Mouse (Mus musculus): ENCODE data around the gene 4931428F04Rik. TPM values are rescaled to one million over a fixed set of nuclear protein-coding genes. Genes with fewer than 3 reads are reported as not detected.
A peak's percentile ranks its signal among the peaks of the same experiment; 100 is the strongest.

Gene 4931428F04Rik
- total and polyA plus RNA-seq, 2 experiments: 0.46 to 1.7 TPM

DNA sequence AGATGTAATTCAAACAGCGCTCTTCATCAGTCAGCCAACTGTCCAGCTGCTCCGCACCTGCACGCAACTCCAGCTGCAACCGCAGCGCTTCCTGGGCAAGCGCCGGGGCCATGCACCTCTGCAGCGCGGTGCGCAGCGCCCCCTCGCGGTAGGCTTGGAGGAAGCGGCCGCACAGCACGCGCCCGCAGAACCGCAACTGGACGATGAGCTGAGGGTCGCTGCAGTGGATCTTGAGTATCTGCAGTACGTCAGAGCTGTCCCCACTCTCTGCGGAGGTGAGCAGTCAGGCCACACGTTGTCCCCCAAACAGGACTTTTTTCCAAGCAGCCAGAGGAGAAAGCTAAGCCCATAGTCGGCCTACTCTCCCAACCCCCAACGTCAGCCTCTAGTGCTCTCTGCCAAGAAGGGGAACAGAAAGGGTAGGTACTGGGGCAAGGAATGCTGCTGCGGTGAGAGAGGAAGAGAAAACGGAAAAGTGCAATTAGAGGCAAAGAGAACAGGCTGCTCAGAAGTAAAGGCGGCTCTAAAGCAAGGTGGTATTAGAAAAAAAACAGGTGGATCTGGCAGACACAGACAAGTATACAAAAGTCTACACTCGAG, 29.8 kb downstream of the 4931428F04Rik start:
- Histone ChIP-seq H3K4me1 (ENCODE audit: control insufficient read depth, insufficient read depth, low read length) (peaks cover 4% of the 10 kb centered on the region; the same call in 1 of the 2 replicates), H3K9ac (ENCODE audit: low read depth, low read length) (no peak overlapping the region), H3K79me2 (ENCODE audit: control insufficient read depth, insufficient read depth, low read length) (peaks cover 7% of the 10 kb centered on the region; the same call in 1 of the 2 replicates), H3K36me3 (ENCODE audit: control insufficient read depth, insufficient read depth, low read length) (no peaks in the 10 kb centered on the region), H3K4me3 (ENCODE audit: insufficient read depth, low read depth, low read length) (peak overlapping the region; percentile 12; the same call in 1 of the 2 replicates), H3K27me3 (ENCODE audit: control insufficient read depth, insufficient read depth, low read length) (no peaks in the 10 kb centered on the region), H3K27ac (replicated peaks; ENCODE audit: insufficient read depth, low read depth, low read length) (no peak overlapping the region)
- WGBS: 11% methylated on average over 30 of the region's 30 CpGs
- no peak for TF ChIP-seq POLR2A (IDR thresholded peaks at IDR 0.05; ENCODE audit: extremely low read depth, insufficient read depth, low read length)
- TF ChIP-seq CTCF (IDR thresholded peaks at IDR 0.05; ENCODE audit: low read depth, low read length): peak; percentile 95
- DNase-seq (ENCODE audit: extremely low read depth, low read depth, low spot score): no peak

DNA sequence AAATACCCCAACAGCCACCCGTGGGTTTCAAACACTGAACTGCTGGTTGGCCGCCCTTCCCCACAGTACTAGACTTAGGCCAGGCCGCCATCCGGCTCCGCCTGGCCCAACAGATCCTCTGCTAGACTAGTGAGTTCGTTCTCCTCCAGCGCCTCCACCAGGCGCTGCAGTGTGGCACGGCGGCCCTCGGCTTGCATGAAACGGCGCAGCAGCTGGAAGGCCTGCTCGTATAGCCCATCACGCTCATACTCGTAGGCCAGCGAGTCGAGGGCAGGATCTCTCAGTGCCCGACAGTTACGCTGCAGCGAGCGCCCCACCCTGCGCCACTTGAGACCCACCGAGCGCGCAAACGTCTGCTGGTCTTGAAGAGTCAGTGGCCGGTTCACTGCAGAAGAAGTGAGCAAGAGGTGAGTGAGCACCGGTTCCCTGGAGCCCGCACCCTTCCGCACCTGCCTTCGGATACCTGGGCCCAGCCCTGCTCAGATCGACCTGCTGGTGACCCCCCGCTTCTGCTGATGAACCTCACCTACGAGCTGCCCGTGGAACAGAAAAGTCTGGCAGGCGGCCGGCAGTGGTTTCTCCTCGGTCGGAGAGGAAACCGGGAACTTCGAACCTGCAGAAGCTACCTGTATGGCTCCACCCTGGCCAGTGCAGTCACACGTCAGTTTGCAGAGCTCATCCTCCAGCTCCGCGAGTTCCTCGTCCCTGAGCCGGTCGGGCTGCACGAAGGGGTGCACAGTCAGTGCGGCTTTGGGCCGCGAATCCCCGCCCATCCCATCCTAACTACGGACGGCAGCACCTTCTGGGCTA, 30.5 kb downstream of the 4931428F04Rik start:
- TF ChIP-seq POLR2A (IDR thresholded peaks at IDR 0.05; ENCODE audit: extremely low read depth, insufficient read depth, low read length) (no peak), CTCF (IDR thresholded peaks at IDR 0.05; ENCODE audit: low read depth, low read length) (no peak)
- Histone ChIP-seq H3K4me1 (ENCODE audit: control insufficient read depth, insufficient read depth, low read length) (peaks cover 4% of the 10 kb centered on the region; the same call in 1 of the 2 replicates), H3K27me3 (ENCODE audit: control insufficient read depth, insufficient read depth, low read length) (no peaks in the 10 kb centered on the region), H3K4me3 (ENCODE audit: insufficient read depth, low read depth, low read length) (peak overlapping the region; percentile 12; the same call in 1 of the 2 replicates), H3K9ac (ENCODE audit: low read depth, low read length) (no peak overlapping the region), H3K27ac (replicated peaks; ENCODE audit: insufficient read depth, low read depth, low read length) (no peak overlapping the region), H3K36me3 (ENCODE audit: control insufficient read depth, insufficient read depth, low read length) (no peaks in the 10 kb centered on the region), H3K79me2 (ENCODE audit: control insufficient read depth, insufficient read depth, low read length) (peaks cover 4% of the 10 kb centered on the region; the same call in 1 of the 2 replicates)
- WGBS: 41% methylated on average over 55 of the region's 55 CpGs
- DNase-seq (ENCODE audit: extremely low read depth, low read depth, low spot score): no peak

DNA sequence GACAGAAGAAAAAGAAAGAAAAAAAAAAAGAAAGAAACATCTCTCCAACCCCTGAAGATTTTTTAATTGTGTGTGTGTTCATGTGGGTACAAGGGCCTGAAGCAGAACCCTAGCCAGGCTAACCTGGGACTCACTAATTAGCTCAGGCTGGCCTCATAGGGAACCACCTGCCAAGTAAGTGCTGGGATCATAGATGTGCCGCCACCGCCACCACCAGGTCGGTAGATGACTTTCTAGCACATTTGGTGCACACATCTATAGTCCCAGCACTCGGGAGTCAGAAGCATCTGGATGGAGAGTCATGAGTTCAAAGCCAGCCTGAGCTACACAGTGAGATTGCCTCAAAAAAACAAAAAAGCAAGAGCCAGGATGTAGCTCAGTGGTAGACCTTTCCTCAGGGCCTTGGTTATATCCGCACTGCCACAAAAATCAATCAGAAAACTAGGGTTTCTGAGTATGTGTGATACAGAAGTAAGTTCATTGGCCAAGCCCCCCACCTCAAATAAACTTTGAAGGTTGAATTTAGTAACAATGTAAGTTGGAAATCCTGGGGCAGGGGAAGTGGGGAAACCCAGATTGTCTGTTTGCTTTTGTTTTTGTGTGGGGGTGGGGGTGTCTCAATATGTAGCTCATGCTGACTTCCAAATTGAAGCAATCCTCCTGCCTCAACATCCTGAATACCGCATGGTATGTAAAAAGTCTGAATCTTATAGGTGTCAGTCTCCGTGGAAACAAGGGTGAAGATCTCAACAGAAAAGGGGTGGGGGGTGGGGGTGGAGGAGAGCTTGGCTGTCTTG, 32.1 kb downstream of the 4931428F04Rik start:
- peaks cover 6% of the 10 kb centered on the region for H3K36me3 ChIP-seq (ENCODE audit: control insufficient read depth, insufficient read depth, low read length)
- no peaks in the 10 kb centered on the region for H3K27me3 ChIP-seq (ENCODE audit: control insufficient read depth, insufficient read depth, low read length)
- peaks cover 6% of the 10 kb centered on the region; the same call in 1 of the 2 replicates for H3K4me1 ChIP-seq (ENCODE audit: control insufficient read depth, insufficient read depth, low read length)
- no peak for DNase-seq (ENCODE audit: extremely low read depth, low read depth, low spot score)
- no peak overlapping the region for H3K4me3 ChIP-seq (ENCODE audit: insufficient read depth, low read depth, low read length)
- no peak overlapping the region for H3K9ac ChIP-seq (ENCODE audit: low read depth, low read length)
- no peak overlapping the region for H3K27ac ChIP-seq (replicated peaks; ENCODE audit: insufficient read depth, low read depth, low read length)
- TF ChIP-seq CTCF (IDR thresholded peaks at IDR 0.05; ENCODE audit: low read depth, low read length): no peak
- no peaks in the 10 kb centered on the region for H3K79me2 ChIP-seq (ENCODE audit: control insufficient read depth, insufficient read depth, low read length)
- WGBS: 80% methylated on average over 7 of the region's 7 CpGs

DNA sequence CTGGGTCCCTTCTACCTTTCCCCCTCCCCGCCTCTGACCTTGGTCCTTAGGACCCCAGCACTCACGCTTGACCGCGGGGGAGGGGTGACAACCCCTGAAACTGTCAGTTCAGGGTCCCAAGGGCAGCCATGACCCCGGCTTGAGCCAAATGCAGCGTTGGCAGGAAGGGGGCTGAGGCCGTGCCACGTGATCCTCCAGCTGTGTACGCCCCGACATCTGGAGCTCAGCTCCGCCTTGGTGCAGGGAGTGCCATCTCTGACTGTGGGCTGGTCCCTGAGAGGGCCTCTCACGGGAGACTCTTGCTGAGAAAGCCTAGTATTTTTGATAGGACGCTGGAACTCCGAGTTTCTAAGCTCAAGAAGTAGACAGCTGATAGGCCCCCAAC, 34.7 kb downstream of the 4931428F04Rik start, which contains the start of gene B3gnt9:
TSS of gene B3gnt9 (minus strand) at position 188 of the 385 bp plus-strand sequence.
- H3K4me3 ChIP-seq (ENCODE audit: insufficient read depth, low read depth, low read length): peak within 1 kb of the TSS; percentile 68
- H3K9ac ChIP-seq (ENCODE audit: low read depth, low read length): peak within 1 kb of the TSS; percentile 50
- no peak for TF ChIP-seq CTCF (IDR thresholded peaks at IDR 0.05; ENCODE audit: low read depth, low read length)
- TF ChIP-seq POLR2A (IDR thresholded peaks at IDR 0.05; ENCODE audit: extremely low read depth, insufficient read depth, low read length): no peak
- WGBS: 42% methylated on average over 14 of the region's 14 CpGs
- no peak for DNase-seq (ENCODE audit: extremely low read depth, low read depth, low spot score)
- peaks cover 27% of the 10 kb centered on the region for H3K36me3 ChIP-seq (ENCODE audit: control insufficient read depth, insufficient read depth, low read length)
- H3K4me1 ChIP-seq (ENCODE audit: control insufficient read depth, insufficient read depth, low read length): peaks cover 6% of the 10 kb centered on the region; the same call in 1 of the 2 replicates
- H3K79me2 ChIP-seq (ENCODE audit: control insufficient read depth, insufficient read depth, low read length): no peaks in the 10 kb centered on the region
- H3K27me3 ChIP-seq (ENCODE audit: control insufficient read depth, insufficient read depth, low read length): no peaks in the 10 kb centered on the region
- peak within 1 kb of the TSS; percentile 13; the same call in 1 of the 2 replicates for H3K27ac ChIP-seq (replicated peaks; ENCODE audit: insufficient read depth, low read depth, low read length)

DNA sequence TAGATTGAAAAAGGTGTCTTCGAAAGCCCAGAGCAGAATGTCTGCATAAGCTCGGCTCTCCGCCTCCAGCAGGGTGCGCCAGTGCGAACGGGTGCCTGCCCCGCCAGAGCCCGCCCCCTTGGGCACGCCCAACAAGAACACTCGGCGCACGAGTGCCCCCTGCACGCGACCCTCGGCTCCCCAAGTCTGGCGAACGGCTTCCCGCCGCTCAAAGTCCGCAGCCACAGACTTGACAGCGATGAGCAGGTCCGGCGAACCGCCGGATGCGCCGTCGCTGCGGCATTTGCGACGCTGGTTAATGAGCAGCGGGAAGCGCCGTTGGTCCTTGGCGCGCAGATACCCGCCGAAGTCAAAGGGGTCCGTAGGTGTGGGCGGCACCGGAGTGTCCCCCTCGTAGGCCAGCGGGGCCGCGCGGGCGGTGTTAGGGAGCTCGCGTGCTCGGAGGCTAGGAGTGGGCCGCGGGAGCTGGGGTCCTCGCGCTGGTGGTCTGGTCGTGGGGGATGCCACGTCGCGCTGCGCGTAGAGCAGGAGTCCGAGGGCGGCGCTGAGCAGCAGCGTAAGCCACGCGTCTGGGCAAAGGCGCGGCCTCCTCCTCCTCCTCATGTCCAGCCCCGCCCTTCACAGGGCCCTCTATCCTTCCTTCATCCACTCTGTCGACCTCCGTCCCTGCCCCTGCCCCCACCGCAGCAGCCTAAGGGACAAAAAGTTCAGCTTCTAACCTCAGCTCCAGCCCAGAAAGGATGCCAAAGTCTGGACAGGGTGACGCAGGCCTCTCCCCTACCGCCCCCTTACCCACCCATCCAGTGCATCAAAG, 35.3 kb downstream of the 4931428F04Rik start:
- peak; percentile 39 for DNase-seq (ENCODE audit: extremely low read depth, low read depth, low spot score)
- H3K27ac ChIP-seq (replicated peaks; ENCODE audit: insufficient read depth, low read depth, low read length): peak overlapping the region; percentile 13; the same call in 1 of the 2 replicates
- H3K4me3 ChIP-seq (ENCODE audit: insufficient read depth, low read depth, low read length): peak overlapping the region; percentile 68
- no peaks in the 10 kb centered on the region for H3K79me2 ChIP-seq (ENCODE audit: control insufficient read depth, insufficient read depth, low read length)
- H3K36me3 ChIP-seq (ENCODE audit: control insufficient read depth, insufficient read depth, low read length): peaks cover 33% of the 10 kb centered on the region
- peak overlapping the region; percentile 50 for H3K9ac ChIP-seq (ENCODE audit: low read depth, low read length)
- whole genome bisulfite sequencing: 15% methylated on average over 74 of the region's 74 CpGs
- H3K27me3 ChIP-seq (ENCODE audit: control insufficient read depth, insufficient read depth, low read length): no peaks in the 10 kb centered on the region
- TF ChIP-seq CTCF (IDR thresholded peaks at IDR 0.05; ENCODE audit: low read depth, low read length) (peak; percentile 83), POLR2A (IDR thresholded peaks at IDR 0.05; ENCODE audit: extremely low read depth, insufficient read depth, low read length) (0 out of 2 replicates have a peak, but pooled peaks have one; percentile 20)
- H3K4me1 ChIP-seq (ENCODE audit: control insufficient read depth, insufficient read depth, low read length): peaks cover 4% of the 10 kb centered on the region; the same call in 1 of the 2 replicates
